Mouse (Mus musculus): ENCODE measurements around the gene Chst12.
"Not testable (repeated sequence)": the region's sequence is repeated elsewhere in the genome, so short reads cannot be mapped to it uniquely, and the experiment has no call there.

The Chst12 gene

GRCm38 (mm10) chr5:140505208-140505780, at the start of gene Chst12:
Chst12 (plus strand) TSS chr5:140505550.
- DNase-seq = peak; percentile 99

- DNase-seq = no peak
Observed at GRCm38 (mm10) chr5:140461476-140461875, 43.9 kb upstream of the Chst12 start.

- DNase-seq = not testable (repeated sequence)
Observed at GRCm38 (mm10) chr5:140463151-140463550, 42.2 kb upstream of the Chst12 start.

GRCm38 (mm10) chr5:140464943-140465342, 40.4 kb upstream of the Chst12 start:
- no peak for DNase-seq

GRCm38 (mm10) chr5:140472336-140472735, 33.0 kb upstream of the Chst12 start:
- no peak for DNase-seq

GRCm38 (mm10) chr5:140481458-140481857, 23.9 kb upstream of the Chst12 start:
- DNase-seq = no peak

GRCm38 (mm10) chr5:140491142-140491541, 14.2 kb upstream of the Chst12 start:
- no peak for DNase-seq

- DNase-seq = no peak
Observed at GRCm38 (mm10) chr5:140492684-140493233, 12.6 kb upstream of the Chst12 start.

GRCm38 (mm10) chr5:140498176-140498575, 7.2 kb upstream of the Chst12 start:
- DNase-seq = no peak

GRCm38 (mm10) chr5:140500736-140501135, 4.6 kb upstream of the Chst12 start:
- no peak for DNase-seq

- DNase-seq = no peak
Observed at GRCm38 (mm10) chr5:140501982-140502836, 3.1 kb upstream of the Chst12 start.

- DNase-seq = not testable (repeated sequence)
Observed at GRCm38 (mm10) chr5:140502925-140503324, 2.4 kb upstream of the Chst12 start.

GRCm38 (mm10) chr5:140506096-140506794, 895 bp downstream of the Chst12 start:
- peak; percentile 30 for DNase-seq

- DNase-seq = no peak
Observed at GRCm38 (mm10) chr5:140507466-140508208, 2.3 kb downstream of the Chst12 start.

- DNase-seq = no peak
Observed at GRCm38 (mm10) chr5:140508686-140509085, 3.3 kb downstream of the Chst12 start.

- DNase-seq = no peak
Observed at GRCm38 (mm10) chr5:140509204-140509603, 3.9 kb downstream of the Chst12 start.

- DNase-seq = no peak
Observed at GRCm38 (mm10) chr5:140510012-140511000, 5.0 kb downstream of the Chst12 start.

GRCm38 (mm10) chr5:140513921-140514320, 8.6 kb downstream of the Chst12 start:
- DNase-seq = no peak

- no peak for DNase-seq
Observed at GRCm38 (mm10) chr5:140514799-140515486, 9.6 kb downstream of the Chst12 start.

- DNase-seq = no peak
Observed at GRCm38 (mm10) chr5:140517159-140517920, 12.0 kb downstream of the Chst12 start.
